Mouse (Mus musculus) ES-E14 (cell line): ENCODE measurements around the gene Muc4.

Source experiments
- CHD2 ChIP-seq: IDR thresholded peaks from 2 replicates; pipeline ENCODE4 v1.6.1; 2014; ENCODE audit warnings: mild to moderate bottlenecking, low read depth, low read length, inconsistent platforms
- MAFK ChIP-seq: IDR thresholded peaks from 2 replicates; pipeline ENCODE4 v1.6.1; 2014; ENCODE audit warnings: mild to moderate bottlenecking, low read depth, low read length, inconsistent platforms; ENCODE audit not compliant: insufficient read depth

DNA sequence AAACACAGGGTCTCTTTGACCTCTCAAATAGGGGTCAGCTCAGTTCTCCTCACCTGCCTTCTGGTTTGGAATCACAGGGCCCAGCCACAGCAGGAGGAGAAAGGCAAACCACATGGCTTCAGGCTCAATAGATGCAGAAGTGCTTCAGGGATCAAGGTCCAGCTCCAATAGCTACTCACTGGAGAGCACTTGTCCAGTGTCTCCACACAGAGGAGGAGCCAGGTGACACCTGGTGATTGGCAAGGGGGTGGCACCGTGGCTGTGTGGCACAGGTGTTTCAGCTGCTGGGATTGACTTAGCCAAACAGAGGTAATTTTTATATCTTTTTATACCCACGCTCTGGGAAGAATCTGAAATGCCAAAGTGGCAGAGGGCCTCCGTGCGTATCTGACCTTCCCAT lies 74.6 kb downstream of the Muc4 start, which contains the start of gene Smbd1:
- TF ChIP-seq MAFK (no peak), CHD2 (no peak)
